In the genomic region with DNA sequence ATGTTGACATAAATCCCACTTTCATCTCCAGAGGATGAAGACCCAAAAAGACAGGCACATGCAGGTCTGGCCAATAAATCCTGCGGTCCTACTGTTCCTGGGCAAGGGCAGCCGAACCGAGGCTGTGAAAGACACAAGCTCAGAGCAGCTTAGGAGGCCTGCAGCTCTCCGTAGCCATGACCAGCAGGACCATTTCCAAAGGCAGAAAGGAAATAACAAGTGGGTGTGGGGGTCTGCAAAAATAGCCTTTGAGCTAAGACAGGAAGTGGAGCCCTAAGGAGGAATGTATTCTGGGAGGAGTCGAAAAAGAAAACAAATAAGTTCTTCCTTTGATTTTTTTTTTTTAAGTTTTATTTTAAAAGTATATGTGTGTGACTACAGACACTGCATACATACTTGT, we compare ENCODE assay signal across 11 mouse cellular contexts.
DNase-seq lines count a peak whose midpoint lies in the region; ATAC-seq and TF ChIP-seq lines count a peak whose summit lies in the region.
"Had no signal": no experiment of that assay in that cellular context is flagged by ENCODE, and none has a peak within 500 bp of the region (broad histone marks: within the 10 kb centered on the region; RNA-seq: fewer than 3 reads in every experiment).

No protein-coding gene starts in this region.

- 39% methylated on average over 5 of the region's 5 CpGs for WGBS in heart, adult 2 months
- 58% methylated on average over 5 of the region's 5 CpGs for WGBS in lung, embryonic 14.5 days
- WGBS in forebrain, embryonic 15.5 days, result 81% methylated on average over 5 of the region's 5 CpGs

- no peaks in the 10 kb centered on the region for H3K27me3 ChIP-seq in heart, adult 2 months (ENCODE audit: control insufficient read depth, insufficient read depth, low read length)
- H3K27me3 ChIP-seq in lung, embryonic 14.5 days (ENCODE audit: insufficient read depth, low read length), result no peaks in the 10 kb centered on the region
- no peaks in the 10 kb centered on the region for H3K27me3 ChIP-seq in forebrain, embryonic 15.5 days
- H3K27me3 ChIP-seq: limb, embryonic 13.5 days had no signal

- no peak overlapping the region for H3K4me2 ChIP-seq in lung, embryonic 14.5 days
- no peak overlapping the region for H3K4me2 ChIP-seq in forebrain, embryonic 15.5 days (replicated peaks)
- H3K4me2 ChIP-seq: limb, embryonic 13.5 days had no signal

- no peak for TF ChIP-seq POLR2A in cortical plate, adult 2 months (IDR thresholded peaks at IDR 0.05; ENCODE audit: extremely low read depth, insufficient read depth, low read length)
- peak; percentile 76 for TF ChIP-seq POLR2A in heart, adult 2 months (IDR thresholded peaks at IDR 0.05; ENCODE audit: insufficient read depth, low read depth, low read length)

- H3K9me3 ChIP-seq in lung, embryonic 14.5 days (ENCODE audit: low read depth, low read length), result no peaks in the 10 kb centered on the region
- H3K9me3 ChIP-seq in forebrain, embryonic 15.5 days, result no peaks in the 10 kb centered on the region
- H3K9me3 ChIP-seq: limb, embryonic 13.5 days had no signal

- no peaks in the 10 kb centered on the region for H3K79me2 ChIP-seq in heart, adult 2 months (replicated peaks; ENCODE audit: control insufficient read depth, insufficient read depth, low read length)

- H3K27ac ChIP-seq in cortical plate, adult 2 months (ENCODE audit: insufficient read depth, low read length), result peak overlapping the region; percentile 18; the same call in 1 of the 2 replicates
- peak overlapping the region; percentile 90 for H3K27ac ChIP-seq in heart, adult 2 months
- H3K27ac ChIP-seq in lung, embryonic 14.5 days (ENCODE audit: low read depth), result peak overlapping the region; percentile 63; the same call in 1 of the 2 replicates
- no peak overlapping the region for H3K27ac ChIP-seq in forebrain, embryonic 15.5 days (replicated peaks)
- H3K27ac ChIP-seq: limb, embryonic 13.5 days had no signal

- ATAC-seq in lung, embryonic 14.5 days (ENCODE audit: insufficient read depth), result peak; percentile 58; the same call in 1 of the 2 replicates
- ATAC-seq in cerebellum, adult (ENCODE audit: insufficient number of reproducible peaks, low FRiP score, low TSS enrichment), result no peak
- no peak for ATAC-seq in forebrain, embryonic 15.5 days (replicated peaks)

- no peaks in the 10 kb centered on the region for H3K4me1 ChIP-seq in cortical plate, adult 2 months (ENCODE audit: control insufficient read depth, insufficient read depth, low read length)
- peaks cover 8% of the 10 kb centered on the region for H3K4me1 ChIP-seq in heart, adult 2 months (ENCODE audit: control insufficient read depth, insufficient read depth, low read length)
- H3K4me1 ChIP-seq in lung, embryonic 14.5 days (ENCODE audit: insufficient read depth), result no peaks in the 10 kb centered on the region
- H3K4me1 ChIP-seq in forebrain, embryonic 15.5 days, result peaks cover 4% of the 10 kb centered on the region; the same call in 1 of the 2 replicates

- peak; percentile 52 to 57 for DNase-seq in heart, adult 2 months
- DNase-seq in kidney, adult 11 months, result peak; percentile 36
- peak; percentile 56 for DNase-seq in lung, embryonic 14.5 days
- DNase-seq in right cerebral cortex, adult 2 months (ENCODE audit: low spot score in 2 of 2), result no peak
- DNase-seq in right cerebral cortex, postnatal 10 days (ENCODE audit: low spot score in 2 of 2), result no peak
- DNase-seq: cerebellum, postnatal 36 days; midbrain, embryonic 14.5 days had no signal

- no peak for TF ChIP-seq CTCF in cortical plate, adult 2 months (IDR thresholded peaks at IDR 0.05; ENCODE audit: extremely low read depth, insufficient read depth, low read length)
- no peak for TF ChIP-seq CTCF in heart, adult 2 months (IDR thresholded peaks at IDR 0.05)
- no peak for TF ChIP-seq CTCF in lung, embryonic 14.5 days (IDR thresholded peaks at IDR 0.05; ENCODE audit: low read depth)

- intact Hi-C loops in heart, adult 2 months (cut with DNase I), result loop anchor here (2.0 kb wide), 1 partner anchor 28 kb away; no protein-coding TSS in a partner anchor

- H3K9ac ChIP-seq in heart, adult 2 months (ENCODE audit: low read depth, low read length), result peak overlapping the region; percentile 61
- H3K9ac ChIP-seq in lung, embryonic 14.5 days, result no peak overlapping the region
- H3K9ac ChIP-seq in forebrain, embryonic 15.5 days (replicated peaks), result no peak overlapping the region
- H3K9ac ChIP-seq: limb, embryonic 13.5 days had no signal

- no peak overlapping the region for H3K4me3 ChIP-seq in cortical plate, adult 2 months (ENCODE audit: insufficient read depth, low read length)
- no peak overlapping the region for H3K4me3 ChIP-seq in heart, adult 2 months
- H3K4me3 ChIP-seq in lung, embryonic 14.5 days (ENCODE audit: low read depth, low read length), result no peak overlapping the region
- no peak overlapping the region for H3K4me3 ChIP-seq in forebrain, embryonic 15.5 days
- H3K4me3 ChIP-seq: limb, embryonic 13.5 days had no signal

- H3K36me3 ChIP-seq in heart, adult 2 months (ENCODE audit: control insufficient read depth, insufficient read depth, low read length), result peaks cover 8% of the 10 kb centered on the region
- H3K36me3 ChIP-seq in lung, embryonic 14.5 days (ENCODE audit: insufficient read depth), result no peaks in the 10 kb centered on the region
- H3K36me3 ChIP-seq in forebrain, embryonic 15.5 days, result no peaks in the 10 kb centered on the region
- H3K36me3 ChIP-seq: limb, embryonic 13.5 days had no signal

- TF ChIP-seq EP300 in heart, adult 2 months (IDR thresholded peaks at IDR 0.05; ENCODE audit: insufficient read depth, low read depth, low read length), result peak; percentile 72; the same call in 1 of the 2 replicates

Comparison
In these comparisons a context has a peak if more than half of its experiments do, and no peak if none do; other contexts are left out.
1. DNase-seq: peak in heart, adult 2 months (2 of 2), kidney, adult 11 months (single experiment) and lung, embryonic 14.5 days (single experiment); none in right cerebral cortex, adult 2 months (0 of 2) and right cerebral cortex, postnatal 10 days (0 of 2).